Mouse (Mus musculus) urinary bladder, postnatal 14 days (tissue): ENCODE data around the gene Prlhr.

Experiments
- DNase-seq: peaks from one replicate; pipeline ENCODE4 v3.0.0; 2021; ENCODE audit warnings: low spot score

Prlhr gene

GRCm38 (mm10) chr19:60432347-60433129 lies 35.6 kb downstream of the Prlhr start:
- no peak for DNase-seq

DNA sequence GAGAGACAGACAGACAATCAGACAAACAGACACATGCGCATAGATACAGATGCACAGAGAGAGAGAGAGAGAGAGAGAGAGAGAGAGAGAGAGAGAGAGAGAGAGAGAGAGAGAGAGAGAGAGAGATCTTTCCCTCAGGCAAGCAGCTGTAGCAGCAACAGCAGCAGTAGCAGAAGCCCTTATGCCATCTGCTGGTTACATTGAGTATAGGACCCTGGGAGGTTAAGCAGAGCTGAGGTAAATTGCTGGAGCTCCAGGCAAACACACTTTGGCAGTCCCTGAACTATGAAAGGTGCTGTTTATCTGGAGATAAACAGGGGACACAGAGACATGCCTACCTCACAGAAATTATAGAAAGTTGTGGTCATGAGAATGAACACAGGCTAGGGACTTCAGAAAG lies 50.5 kb downstream of the Prlhr start:
- DNase-seq = no peak
